Mouse (Mus musculus) CH12.LX (cell line): ENCODE data around the gene Tmem176a. TPM values are rescaled to one million over a fixed set of nuclear protein-coding genes. Genes with fewer than 3 reads are reported as not detected.

ENCODE experiments used
- DNase-seq: peaks from one replicate; pipeline ENCODE4 v3.0.0-alpha.2; 2013; ENCODE audit errors: extremely low read depth
- H3K27ac ChIP-seq: 2 replicates; pipeline ENCODE4 v1.5.1; 2012; ENCODE audit warnings: low read depth, mild to moderate bottlenecking, control low read depth, moderate library complexity; ENCODE audit not compliant: insufficient read depth
- H3K27me3 ChIP-seq: replicated peaks from 2 replicates; pipeline ENCODE3; 2012; ENCODE audit warnings: inconsistent platforms
- H3K36me3 ChIP-seq, 2 experiments: replicated peaks in 1 of 2; 2 replicates each; pipeline versions ENCODE3 to v1.6.1; 2012; ENCODE audit warnings: inconsistent platforms in 1 of 2, low read length in 1 of 2, mild to moderate bottlenecking in 1 of 2, mixed read lengths in 1 of 2, moderate library complexity in 1 of 2; ENCODE audit not compliant: control insufficient read depth in 1 of 2, insufficient read depth in 1 of 2
- H3K4me1 ChIP-seq, 2 experiments: 2 replicates each; pipeline ENCODE4 v1.6.1; 2012; ENCODE audit warnings: inconsistent platforms in 1 of 2, moderate library complexity in 1 of 2; ENCODE audit not compliant: insufficient read depth in 2 of 2, control insufficient read depth in 1 of 2
- H3K4me2 ChIP-seq: 2 replicates; pipeline ENCODE4 v1.6.1; 2012; ENCODE audit warnings: low read depth, mild to moderate bottlenecking, control low read depth; ENCODE audit not compliant: poor library complexity, insufficient read depth, severe bottlenecking
- H3K4me3 ChIP-seq, 3 experiments: fragments of 150-350 bp in 1 of 3; sonication (generic) in 1 of 3; replicated peaks in 1 of 3; 2 replicates each; pipeline versions ENCODE3 to v1.5.1; 2011 to 2012; ENCODE audit warnings: low read depth in 2 of 3, low read length in 2 of 3, mild to moderate bottlenecking in 2 of 3, moderate library complexity in 2 of 3, control low read depth in 1 of 3, improper control_type of control experiment in 1 of 3, inconsistent platforms in 1 of 3, mixed read lengths in 1 of 3; ENCODE audit not compliant: poor library complexity in 1 of 3
- H3K79me2 ChIP-seq: replicated peaks from 2 replicates; pipeline ENCODE4 v1.6.1; 2012; ENCODE audit warnings: mild to moderate bottlenecking, moderate library complexity; ENCODE audit not compliant: control insufficient read depth, poor library complexity, insufficient read depth, severe bottlenecking; ENCODE audit errors: extremely low read depth
- H3K9ac ChIP-seq: 2 replicates; pipeline ENCODE4 v1.6.1; 2012; ENCODE audit warnings: low read depth, mild to moderate bottlenecking, control low read depth, moderate library complexity; ENCODE audit not compliant: insufficient read depth
- H3K9me3 ChIP-seq: replicated peaks from 2 replicates; pipeline ENCODE3; 2012; ENCODE audit warnings: low read length, inconsistent platforms, mixed read lengths
- CHD1 ChIP-seq: IDR thresholded peaks from 2 replicates; pipeline ENCODE4 v1.6.1; 2012; ENCODE audit warnings: low read depth, low read length, improper control_type of control experiment, inconsistent platforms
- CHD2 ChIP-seq: IDR thresholded peaks from 2 replicates; pipeline ENCODE4 v1.6.1; 2011; ENCODE audit warnings: low read length, improper control_type of control experiment
- E2F4 ChIP-seq: IDR thresholded peaks from 2 replicates; pipeline ENCODE4 v1.6.1; 2011; ENCODE audit warnings: low read depth, low read length, improper control_type of control experiment; ENCODE audit not compliant: insufficient replicate concordance
- ELF1 ChIP-seq: IDR thresholded peaks from 2 replicates; pipeline ENCODE4 v1.6.1; 2014; ENCODE audit warnings: low read depth, mild to moderate bottlenecking, inconsistent platforms, low read length, improper control_type of control experiment
- ETS1 ChIP-seq: conservative IDR thresholded peaks from 2 replicates; pipeline ENCODE4 v1.6.1; 2012; ENCODE audit warnings: low read depth, mild to moderate bottlenecking, inconsistent platforms, low read length, improper control_type of control experiment, moderate library complexity
- IRF4 ChIP-seq: IDR thresholded peaks from 2 replicates; pipeline ENCODE4 v1.6.1; 2014; ENCODE audit warnings: low read depth, mild to moderate bottlenecking, inconsistent platforms, low read length, improper control_type of control experiment
- JUN ChIP-seq: IDR thresholded peaks from 2 replicates; pipeline ENCODE4 v1.6.1; 2011; ENCODE audit warnings: low read depth, mild to moderate bottlenecking, low read length, improper control_type of control experiment, moderate library complexity; ENCODE audit not compliant: insufficient read depth
- JUND ChIP-seq: conservative IDR thresholded peaks from 2 replicates; pipeline ENCODE4 v1.6.1; 2011; ENCODE audit warnings: low read depth, low read length, improper control_type of control experiment
- KAT2A ChIP-seq: IDR thresholded peaks from 2 replicates; pipeline ENCODE4 v1.6.1; 2012; ENCODE audit warnings: low read length, improper control_type of control experiment, inconsistent platforms; ENCODE audit not compliant: insufficient replicate concordance
- MAFK ChIP-seq: IDR thresholded peaks from 2 replicates; pipeline ENCODE4 v1.6.1; 2011; ENCODE audit warnings: low read length, improper control_type of control experiment; ENCODE audit not compliant: insufficient replicate concordance
- MAX ChIP-seq: IDR thresholded peaks from 2 replicates; pipeline ENCODE4 v1.6.1; 2011; ENCODE audit warnings: low read length, improper control_type of control experiment
- MAZ ChIP-seq: IDR thresholded peaks from 2 replicates; pipeline ENCODE4 v1.6.1; 2012; ENCODE audit warnings: low read depth, mild to moderate bottlenecking, inconsistent platforms, low read length, improper control_type of control experiment, moderate library complexity
- MEF2A ChIP-seq: IDR thresholded peaks from 2 replicates; pipeline ENCODE4 v1.6.1; 2014; ENCODE audit warnings: low read depth, mild to moderate bottlenecking, inconsistent platforms, low read length, improper control_type of control experiment, borderline replicate concordance
- MXI1 ChIP-seq: IDR thresholded peaks from 2 replicates; pipeline ENCODE4 v1.6.1; 2011; ENCODE audit warnings: mild to moderate bottlenecking, low read depth, low read length, improper control_type of control experiment
- NELFE ChIP-seq: IDR thresholded peaks from 2 replicates; pipeline ENCODE4 v1.6.1; 2011; ENCODE audit warnings: low read depth, low read length, improper control_type of control experiment
- NRF1 ChIP-seq: IDR thresholded peaks from 2 replicates; pipeline ENCODE4 v1.6.1; 2014; ENCODE audit warnings: low read depth, mild to moderate bottlenecking, inconsistent platforms, low read length, improper control_type of control experiment, moderate library complexity
- PAX5 ChIP-seq: IDR thresholded peaks from 2 replicates; pipeline ENCODE4 v1.6.1; 2012; ENCODE audit warnings: low read length, inconsistent platforms, mixed read lengths
- POLR2A ChIP-seq: IDR thresholded peaks from 2 replicates; pipeline ENCODE4 v1.6.1; 2011; ENCODE audit warnings: low read depth, mild to moderate bottlenecking, improper control_type of control experiment, low read length
- RAD21 ChIP-seq: IDR thresholded peaks from 2 replicates; pipeline ENCODE4 v1.6.1; 2011; ENCODE audit warnings: low read depth, mild to moderate bottlenecking, low read length, improper control_type of control experiment, moderate library complexity
- SMC3 ChIP-seq: IDR thresholded peaks from 2 replicates; pipeline ENCODE4 v1.6.1; 2011; ENCODE audit warnings: low read depth, low read length, improper control_type of control experiment
- TCF12 ChIP-seq: IDR thresholded peaks from 2 replicates; pipeline ENCODE4 v1.6.1; 2014; ENCODE audit warnings: low read depth, mild to moderate bottlenecking, inconsistent platforms, low read length, improper control_type of control experiment
- UBTF ChIP-seq: IDR thresholded peaks from 2 replicates; pipeline ENCODE4 v1.6.1; 2012; ENCODE audit warnings: low read depth, mild to moderate bottlenecking, inconsistent platforms, low read length, improper control_type of control experiment, moderate library complexity
- USF1 ChIP-seq: IDR thresholded peaks from 2 replicates; pipeline ENCODE4 v1.6.1; 2014; ENCODE audit warnings: low read depth, mild to moderate bottlenecking, inconsistent platforms, low read length, improper control_type of control experiment
- USF2 ChIP-seq: conservative IDR thresholded peaks from 2 replicates; pipeline ENCODE4 v1.6.1; 2011; ENCODE audit warnings: low read depth, low read length, improper control_type of control experiment
- ZC3H11A ChIP-seq: IDR thresholded peaks from 2 replicates; pipeline ENCODE4 v1.6.1; 2012; ENCODE audit warnings: low read depth, mild to moderate bottlenecking, inconsistent platforms, low read length, improper control_type of control experiment
- ZKSCAN1 ChIP-seq: IDR thresholded peaks from 2 replicates; pipeline ENCODE4 v1.6.1; 2012; ENCODE audit warnings: low read depth, inconsistent platforms, low read length, improper control_type of control experiment, borderline replicate concordance
- ZNF384 ChIP-seq: IDR thresholded peaks from 2 replicates; pipeline ENCODE4 v1.6.1; 2012; ENCODE audit warnings: low read depth, low read length, improper control_type of control experiment, inconsistent platforms
- dilution Hi-C: fragments of 300-500 bp; cut with MboI; formaldehyde crosslinking; loops from 2 replicates; pipeline ENCODE4 v1.14.3; 2020; ENCODE audit warnings: low sequenced_read_pairs; ENCODE audit not compliant: extremely low pct_unique_long_range_greater_than_20kb, extremely low pct_ligation_motif_present
- in situ Hi-C: fragments of 300-500 bp; cut with MboI; formaldehyde crosslinking; loops from 3 replicates; pipeline ENCODE4 v1.14.3; 2019; ENCODE audit warnings: low sequenced_read_pairs, low pct_ligation_motif_present, low pct_unique_long_range_greater_than_20kb, mixed read lengths
- polyA plus RNA-seq: library from polyadenylated mRNA; unstranded; fragments of >175 nt; gene quantifications from 2 replicates; pipeline ENCODE4 v1.2.1, GENCODE M21; 2012; ENCODE audit warnings: low read depth; ENCODE audit not compliant: insufficient read length
- total RNA-seq, 2 experiments: library from RNA; depleted of rRNA; stranded (reverse); fragments of 300-350 nt in 1 of 2; fragments of >200 nt in 1 of 2; gene quantifications; 2 replicates each; pipeline ENCODE4 v1.2.3; 2012 to 2014

Tmem176a gene
- total and polyA plus RNA-seq, 3 experiments, result 27.2 to 58.0 (median 34.6) TPM

DNA sequence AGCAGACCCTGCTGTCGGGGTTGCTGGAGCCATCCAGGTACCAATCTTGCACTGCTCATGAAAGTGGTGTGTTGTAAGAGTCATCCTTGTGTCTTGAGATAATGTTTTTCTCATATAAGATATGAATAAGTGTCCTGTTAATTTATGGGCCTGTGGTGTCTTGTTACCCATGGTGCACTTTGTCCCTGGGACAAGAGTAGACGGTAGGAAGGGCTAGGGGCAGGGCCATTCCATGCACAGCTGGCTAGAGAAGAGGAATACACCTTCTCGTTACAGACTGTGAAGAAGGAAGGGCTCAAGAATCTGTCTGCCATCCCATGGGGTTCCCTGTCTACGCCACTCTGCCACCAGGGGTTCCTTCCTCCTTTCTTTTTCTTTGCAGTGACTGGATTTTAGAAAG lies 33.9 kb downstream of the Tmem176a start:
- Histone ChIP-seq H3K9ac (no peak overlapping the region), H3K4me2 (no peak overlapping the region), H3K27ac (no peak overlapping the region), H3K36me3 (no peaks in the 10 kb centered on the region), H3K27me3 (peaks cover 6% of the 10 kb centered on the region), H3K4me1 (peaks cover 3 to 36% of the 10 kb centered on the region in 2 experiments), H3K4me3 (no peak overlapping the region), H3K9me3 (no peaks in the 10 kb centered on the region), H3K79me2 (no peaks in the 10 kb centered on the region)
- no peak for DNase-seq
- in situ Hi-C loops (no loop called here), dilution Hi-C loops (no loop called here)
- no peak for TF ChIP-seq NELFE
- no peak for TF ChIP-seq E2F4
- TF ChIP-seq RAD21, result no peak
- TF ChIP-seq ETS1, result no peak
- TF ChIP-seq ZNF384, result no peak
- no peak for TF ChIP-seq KAT2A
- no peak for TF ChIP-seq MEF2A
- no peak for TF ChIP-seq MAX
- TF ChIP-seq NRF1, result no peak
- TF ChIP-seq ZKSCAN1, result no peak
- TF ChIP-seq POLR2A, result no peak
- TF ChIP-seq USF2, result no peak
- TF ChIP-seq JUND, result no peak
- TF ChIP-seq MAFK, result no peak
- TF ChIP-seq MAZ, result no peak
- no peak for TF ChIP-seq PAX5

DNA sequence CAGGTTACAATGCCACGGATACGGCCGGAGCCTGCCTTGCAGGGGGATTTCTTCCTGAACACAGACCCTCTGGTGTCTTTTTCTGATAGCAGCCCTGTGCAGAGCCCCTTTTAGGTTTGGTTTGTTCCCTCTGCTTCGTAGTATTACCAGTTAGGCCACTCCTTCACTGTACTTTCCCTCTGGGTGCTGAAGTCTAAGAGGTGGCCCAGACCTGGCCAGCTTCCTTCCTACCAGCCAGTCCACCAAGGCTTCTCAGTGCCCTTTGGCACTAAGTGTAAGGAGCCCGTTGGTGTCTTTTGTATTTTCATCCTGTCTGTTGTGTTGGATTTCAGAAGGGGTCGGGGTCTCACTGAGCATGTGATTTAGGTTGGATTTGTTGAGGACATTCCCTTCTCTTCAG lies 34.8 kb downstream of the Tmem176a start:
- in situ Hi-C loops, result no loop called here

More for the DNA sequence above, 34.8 kb downstream of the Tmem176a start:
- Histone ChIP-seq H3K4me3 (no peak overlapping the region), H3K27me3 (peaks cover 6% of the 10 kb centered on the region), H3K27ac (no peak overlapping the region), H3K9ac (no peak overlapping the region), H3K4me2 (no peak overlapping the region), H3K4me1 (peaks cover 0 to 28% of the 10 kb centered on the region in 2 experiments; a peak in 3 of 4 replicates), H3K79me2 (no peaks in the 10 kb centered on the region), H3K36me3 (no peaks in the 10 kb centered on the region), H3K9me3 (no peaks in the 10 kb centered on the region)
- DNase-seq, result no peak
- dilution Hi-C loops, result no loop called here
- TF ChIP-seq JUN (no peak), RAD21 (no peak), CHD2 (no peak), ELF1 (no peak), USF1 (no peak), NRF1 (no peak), MXI1 (no peak), UBTF (no peak), PAX5 (no peak), MEF2A (no peak), SMC3 (no peak), CHD1 (no peak), TCF12 (no peak), IRF4 (no peak), ZC3H11A (no peak)
